Mouse (Mus musculus) left cerebral cortex, adult 18-20 months (tissue): ENCODE measurements around the gene Map3k14. TPM values are rescaled to one million over a fixed set of nuclear protein-coding genes. Genes with fewer than 3 reads are reported as not detected.
A peak's percentile ranks its signal among the peaks of the same experiment; 100 is the strongest.
"Not testable (repeated sequence)": the region's sequence is repeated elsewhere in the genome, so short reads cannot be mapped to it uniquely, and the experiment has no call there.

ENCODE experiments used
- DNase-seq, 2 experiments: peaks; one replicate each; pipeline ENCODE4 v3.0.0; 2021 to 2022; ENCODE audit warnings: low spot score in 2 of 2, mixed read lengths in 1 of 2
- long read RNA-seq, 2 experiments: library from polyadenylated mRNA; stranded (forward); transcript quantifications; one replicate each; pipeline ENCODE4 v2.0.0; 2021
- total RNA-seq, 2 experiments: library from RNA; stranded (reverse); gene quantifications; 2 replicates each; pipeline ENCODE4 v1.2.3; 2021

Gene Map3k14
- total RNA-seq, result 1 to 10 TPM; 5.7 to 5.9 TPM
- long read RNA-seq, experiment 1, full-length matches to known transcripts, result 3 of 4 reads
- long read RNA-seq, experiment 1, partial matches to known transcripts, result 1 of 4 reads
- long read RNA-seq, experiment 1, other reads (novel, unspliced or antisense), result 0 of 4 reads
- long read RNA-seq, experiment 2, full-length matches to known transcripts, result 4 of 8 reads
- long read RNA-seq, experiment 2, partial matches to known transcripts, result 3 of 8 reads
- long read RNA-seq, experiment 2, other reads (novel, unspliced or antisense), result 1 of 8 reads

DNA sequence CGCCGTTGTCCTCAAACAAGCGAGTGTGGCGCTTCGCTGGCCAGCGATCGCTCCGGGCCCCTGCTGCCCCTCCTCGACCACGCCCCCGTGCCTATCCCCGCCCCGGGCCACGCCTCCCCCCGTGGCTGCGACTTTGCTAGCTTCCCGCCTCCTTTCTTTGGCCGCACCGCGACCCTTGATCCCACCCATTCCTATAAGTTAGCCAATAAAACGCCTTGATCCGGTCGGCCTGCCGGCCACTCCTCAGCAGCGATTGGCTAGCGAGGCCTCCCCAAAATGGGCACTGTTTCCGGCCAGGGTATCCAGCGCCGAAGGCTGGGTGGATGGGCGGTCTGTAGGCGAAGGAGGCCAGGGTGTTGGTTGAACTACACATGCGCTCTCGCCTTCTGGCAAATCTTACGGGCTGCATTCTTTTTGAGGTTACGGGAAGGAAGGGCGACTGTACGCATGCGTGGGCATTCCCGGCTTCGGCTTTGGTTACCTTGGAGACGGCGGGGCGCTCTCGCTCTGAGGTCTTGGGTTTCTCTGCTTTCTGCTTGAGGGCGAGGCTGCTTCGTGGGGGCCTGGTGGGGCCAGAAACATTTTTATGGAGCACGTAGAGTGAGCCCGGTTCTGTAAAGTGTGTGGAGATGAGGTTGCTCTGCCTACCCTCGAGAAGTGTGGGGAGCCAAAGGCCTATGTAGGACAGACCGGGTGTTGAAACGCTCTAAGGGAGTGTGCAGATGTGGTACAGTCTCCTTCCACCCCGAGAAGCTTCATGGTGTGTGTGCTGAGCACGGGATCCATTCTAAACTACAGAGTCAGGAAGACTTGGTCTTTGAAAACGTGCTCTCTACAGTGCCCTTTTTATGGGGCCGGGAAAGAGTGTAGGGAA is at the start of gene Map3k14:
TSS of gene Map3k14 (minus strand) at position 127 of the 874 bp plus-strand sequence.
- peak; percentile 98 to 99 for DNase-seq

- no peak for DNase-seq
Observed at GRCm38 (mm10) chr11:103315379-103315778, 48.1 kb upstream of the Map3k14 start.

DNA sequence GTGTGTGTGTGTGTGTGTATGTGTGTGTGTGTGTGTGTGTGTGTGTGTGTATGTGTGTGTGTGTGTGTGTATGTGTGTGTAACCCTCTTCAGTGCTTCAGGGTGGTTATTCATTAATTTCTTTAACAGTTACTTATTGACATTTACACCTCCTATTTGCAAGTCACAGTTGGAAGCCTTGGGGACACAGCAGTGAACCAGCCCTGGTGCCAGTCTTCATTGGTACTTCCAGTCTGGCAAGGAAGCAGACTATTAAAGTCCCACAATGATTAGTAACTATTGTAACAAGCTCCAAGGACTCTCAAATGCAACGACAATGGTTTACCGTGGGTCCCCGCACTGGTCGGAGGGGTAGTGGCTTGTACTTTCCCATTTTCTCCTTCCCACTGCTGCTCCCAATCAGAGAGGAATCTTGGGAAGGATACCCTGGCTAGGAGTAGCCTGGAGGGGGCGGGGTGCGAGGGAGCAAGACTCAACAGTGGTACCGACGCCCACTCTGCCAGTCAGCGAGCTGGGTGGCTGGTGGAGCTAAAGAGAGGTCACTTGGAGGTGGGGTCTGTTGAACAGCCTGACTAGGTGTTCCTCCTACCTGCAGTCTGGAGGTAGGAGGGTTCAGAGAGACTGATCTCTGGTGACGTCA is 47.6 kb upstream of the Map3k14 start:
- no peak for DNase-seq

DNA sequence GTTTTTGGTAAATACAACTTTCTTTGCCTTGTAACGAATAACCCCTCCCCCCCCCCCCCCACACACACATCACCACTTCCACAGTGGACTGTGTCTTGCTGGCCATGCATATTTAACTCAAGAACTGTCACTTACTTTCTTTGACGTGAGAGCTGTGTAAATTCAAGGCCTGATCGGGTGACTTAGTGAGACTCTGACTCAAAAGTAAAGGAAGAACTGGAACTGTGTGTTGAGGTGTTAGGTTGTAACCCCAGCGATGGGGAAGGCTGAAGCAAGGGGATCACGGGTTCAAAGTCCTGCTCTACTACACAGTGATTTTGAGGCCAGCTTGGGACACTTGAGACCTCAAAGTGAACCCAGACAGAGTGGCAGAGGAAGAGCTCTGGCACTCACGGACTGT is 46.3 kb upstream of the Map3k14 start:
- DNase-seq, result no peak

- no peak for DNase-seq
Observed at GRCm38 (mm10) chr11:103312655-103313255, 45.5 kb upstream of the Map3k14 start.

GRCm38 (mm10) chr11:103311960-103312611 is 44.8 kb upstream of the Map3k14 start:
- DNase-seq, result peak in 1 of 2 experiments; percentile 47

GRCm38 (mm10) chr11:103309956-103310574 is 42.8 kb upstream of the Map3k14 start:
- no peak for DNase-seq

GRCm38 (mm10) chr11:103307910-103308309 is 40.6 kb upstream of the Map3k14 start:
- DNase-seq, result no peak

GRCm38 (mm10) chr11:103304525-103304924 is 37.3 kb upstream of the Map3k14 start:
- no peak for DNase-seq

DNA sequence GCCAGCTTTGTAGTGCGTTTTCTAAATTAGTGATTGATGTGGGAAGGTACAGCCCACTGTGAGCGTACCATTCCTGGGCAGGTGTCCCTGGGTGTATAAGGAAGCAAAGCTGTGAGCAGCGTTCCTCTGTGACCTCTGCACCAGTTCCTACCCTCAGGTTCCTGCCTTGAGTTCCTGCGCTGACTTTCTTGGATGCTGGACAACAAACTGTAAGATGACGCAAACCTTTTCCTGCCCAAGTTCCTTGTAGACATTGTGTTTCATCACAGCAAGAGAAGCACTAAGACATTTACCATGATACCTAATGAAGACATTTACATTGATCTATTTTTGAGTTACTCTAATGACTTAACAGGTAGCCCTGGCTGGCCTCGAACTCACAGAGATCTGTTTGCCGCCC is 27.5 kb upstream of the Map3k14 start:
- no peak for DNase-seq

DNA sequence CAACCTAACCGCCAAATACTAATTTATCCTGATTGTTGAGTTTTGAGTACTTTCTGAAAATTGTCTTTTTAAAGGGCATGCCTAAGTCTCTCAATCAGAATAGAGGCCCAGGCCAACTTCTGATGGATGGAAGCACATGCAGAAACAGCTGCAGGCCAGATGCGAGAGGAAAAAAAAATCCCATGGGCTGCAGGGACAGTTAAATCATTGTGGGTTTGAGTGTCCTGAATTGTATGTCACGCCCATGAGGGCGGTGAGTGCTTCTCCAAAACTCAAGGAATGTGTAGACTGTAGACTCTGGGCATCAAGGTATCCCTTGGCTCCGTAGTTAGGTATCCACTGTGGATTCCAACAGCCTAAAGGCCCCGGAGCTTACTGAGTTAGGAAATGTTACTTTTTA is 26.8 kb upstream of the Map3k14 start:
- no peak for DNase-seq

DNA sequence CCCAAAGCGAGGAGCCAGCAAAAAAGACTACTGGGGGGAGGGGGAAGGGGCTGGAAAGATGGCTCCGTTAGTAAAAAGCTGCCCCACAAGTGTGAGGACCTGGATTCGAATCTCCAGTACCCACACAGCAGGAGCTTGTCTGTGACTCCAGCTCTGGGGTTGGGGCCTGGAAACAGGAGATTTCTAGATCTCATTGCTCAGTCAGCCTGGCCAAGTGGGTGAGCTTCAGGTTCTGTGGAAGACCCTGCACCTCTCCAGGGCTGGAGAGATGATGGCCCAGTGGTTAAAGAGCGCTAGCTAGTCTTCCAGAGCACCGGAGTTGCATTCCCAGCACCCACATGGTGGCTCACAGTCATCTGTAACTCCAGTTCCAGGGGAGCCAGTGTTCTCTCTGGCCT is 25.6 kb upstream of the Map3k14 start:
- DNase-seq, result no peak

DNA sequence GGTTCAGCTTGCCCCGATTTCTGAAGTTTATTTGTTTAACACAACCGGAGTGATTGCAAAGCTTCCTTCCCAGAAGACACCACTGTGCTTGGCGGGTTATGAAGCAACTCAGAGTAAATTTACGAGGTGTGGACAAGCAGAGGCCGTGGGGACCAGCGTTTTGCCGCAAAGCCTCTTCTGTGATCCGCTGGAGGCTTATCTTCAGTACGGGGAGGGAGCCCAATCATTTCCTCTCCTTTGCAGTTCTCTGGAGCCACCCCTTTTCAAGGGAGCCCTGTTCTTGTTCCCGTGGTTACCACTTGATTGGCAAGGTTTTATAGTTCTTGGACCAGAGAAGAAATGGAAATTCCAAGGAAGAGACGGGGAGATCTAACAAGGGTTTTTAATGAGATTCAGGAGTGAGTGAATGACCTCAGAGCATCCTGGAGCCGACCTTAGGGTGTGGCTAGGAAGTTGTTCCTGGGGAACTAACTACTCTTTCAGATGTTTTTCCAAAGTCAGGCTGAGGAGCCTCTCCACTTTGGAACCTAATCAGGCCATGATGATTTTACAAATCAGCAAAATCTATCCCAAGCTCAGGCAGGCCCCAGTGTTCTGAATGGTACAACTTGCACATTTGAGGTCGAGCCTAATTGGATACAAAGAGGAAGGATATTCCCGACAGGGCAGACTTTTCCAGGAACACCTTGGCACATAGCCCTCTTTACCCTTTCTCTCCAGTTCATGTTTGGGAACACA is 25.0 kb upstream of the Map3k14 start:
- no peak for DNase-seq

GRCm38 (mm10) chr11:103290841-103291240 is 23.6 kb upstream of the Map3k14 start:
- not testable (repeated sequence) for DNase-seq

DNA sequence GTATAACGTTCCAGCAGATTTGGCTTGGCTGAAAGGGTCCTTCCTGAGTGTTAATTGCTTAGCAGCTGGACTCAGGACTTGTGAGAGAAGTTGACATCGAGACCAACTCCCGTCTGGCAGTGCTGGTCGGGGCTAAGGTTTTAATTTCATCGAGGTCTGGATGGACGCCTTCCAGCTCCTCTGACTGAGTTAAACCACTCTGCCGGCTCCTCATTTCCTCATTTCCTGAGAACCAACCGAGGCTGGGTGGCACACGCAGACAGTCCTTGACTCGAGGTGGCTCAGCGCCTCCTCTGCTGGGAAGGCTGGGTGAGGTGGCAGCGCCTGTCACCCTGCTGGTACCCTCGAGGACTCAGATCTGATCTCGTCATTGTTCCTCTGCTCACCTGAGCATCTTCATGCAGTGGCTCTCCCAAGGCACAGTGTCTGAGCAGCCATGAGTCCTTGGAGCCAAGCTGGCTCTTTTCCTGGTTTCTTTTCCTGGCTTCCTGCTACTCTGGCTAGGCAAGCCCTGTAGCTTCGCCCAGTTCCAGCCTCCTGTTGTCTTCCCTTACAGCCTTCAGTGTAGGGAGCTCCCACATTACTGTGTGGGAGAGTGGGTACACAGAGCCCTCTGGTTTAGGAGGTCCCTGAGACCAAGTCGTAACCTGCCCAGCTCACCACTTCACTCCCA is 21.2 kb upstream of the Map3k14 start:
- no peak for DNase-seq

DNA sequence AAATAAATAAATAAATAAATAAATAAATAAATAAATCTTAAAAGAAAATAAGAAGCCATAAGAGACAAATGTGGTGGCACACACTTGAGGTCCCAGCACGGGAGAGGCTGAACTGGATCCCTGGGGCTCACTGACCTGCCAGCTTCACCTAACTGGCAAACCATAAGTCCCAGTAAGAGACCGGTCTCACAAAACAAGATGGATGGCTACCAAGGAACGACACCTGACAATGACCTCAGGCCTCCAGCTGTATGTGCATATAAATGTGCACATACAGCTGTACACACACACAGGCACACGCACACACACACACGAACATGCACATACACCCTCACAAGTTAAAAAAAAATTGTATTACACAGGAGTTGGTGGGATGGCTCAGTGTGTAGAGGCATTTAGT is 19.6 kb upstream of the Map3k14 start:
- DNase-seq, result no peak

DNA sequence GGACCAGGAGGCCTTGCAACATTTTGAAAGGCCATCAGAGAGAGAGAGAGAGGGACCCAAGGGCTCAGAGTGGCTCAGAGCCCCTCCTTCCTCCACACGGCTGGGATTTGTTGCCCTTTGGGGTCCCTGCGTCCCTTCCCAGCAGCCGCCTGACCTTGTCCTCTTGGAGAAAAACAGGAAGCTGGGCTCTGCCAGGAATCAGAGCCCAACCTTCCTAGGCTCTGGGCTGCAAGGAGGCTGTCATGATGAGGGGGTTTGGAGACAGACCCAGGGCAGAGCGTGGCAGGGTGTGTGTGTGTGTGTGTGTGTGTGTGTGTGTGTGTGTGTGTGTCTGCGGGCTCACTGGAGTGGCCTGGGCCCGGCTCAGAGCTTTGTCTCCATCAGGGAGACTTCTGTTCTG is 18.7 kb upstream of the Map3k14 start:
- no peak for DNase-seq

DNA sequence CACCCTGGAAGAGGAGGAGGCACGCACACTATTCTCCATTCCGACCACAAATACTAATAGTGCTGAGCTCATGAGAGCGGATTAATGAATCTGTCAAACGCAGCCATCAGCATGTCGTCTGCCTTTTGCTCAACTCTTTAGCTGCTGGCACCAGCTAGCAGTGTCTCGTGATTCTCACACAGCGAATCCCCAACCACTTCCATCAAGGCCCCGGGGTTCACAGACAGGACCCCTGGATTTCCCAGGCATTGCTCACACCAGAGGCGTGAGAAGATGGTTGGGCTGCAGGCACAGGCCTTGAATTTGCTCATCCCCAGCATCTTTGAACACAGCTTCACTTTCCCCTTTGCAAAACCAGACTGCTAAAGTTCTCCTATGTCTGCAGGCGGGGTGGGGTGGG is 18.0 kb upstream of the Map3k14 start:
- no peak for DNase-seq

- no peak for DNase-seq
Observed at GRCm38 (mm10) chr11:103281784-103282183, 14.5 kb upstream of the Map3k14 start.
